ENCODE assay signal across 11 mouse cellular contexts in the genomic region with DNA sequence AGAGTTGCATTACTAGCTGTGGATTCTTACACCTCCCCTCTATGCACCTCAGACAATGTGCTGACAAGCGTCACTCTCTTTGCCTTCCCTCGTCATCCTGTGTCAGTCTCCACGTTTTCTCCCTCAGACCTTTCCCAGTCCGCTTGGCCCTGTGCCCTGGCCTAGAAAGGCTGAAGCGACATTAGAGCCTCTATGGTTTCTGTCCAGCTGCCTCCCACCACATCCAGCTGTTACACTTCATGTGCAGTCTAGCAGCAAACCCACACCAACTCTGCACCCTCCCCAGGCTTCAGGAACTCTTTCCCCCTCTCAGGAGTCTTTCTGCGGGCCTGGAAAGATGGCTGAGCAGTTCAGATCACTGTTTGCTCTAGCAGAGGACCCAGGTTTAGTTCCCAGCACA.
DNase-seq lines count a peak whose midpoint lies in the region; ATAC-seq and TF ChIP-seq lines count a peak whose summit lies in the region.
"Had no signal": no experiment of that assay in that cellular context is flagged by ENCODE, and none has a peak within 500 bp of the region (broad histone marks: within the 10 kb centered on the region; RNA-seq: fewer than 3 reads in every experiment).

No protein-coding gene starts in this region.

- no peaks in the 10 kb centered on the region for H3K27me3 ChIP-seq in lung, postnatal 0 days (replicated peaks; ENCODE audit: insufficient read depth, low read length)
- no peaks in the 10 kb centered on the region for H3K27me3 ChIP-seq in midbrain, postnatal 0 days (ENCODE audit: insufficient read depth, low read length)
- H3K27me3 ChIP-seq: CH12.LX; hindbrain, embryonic 15.5 days had no signal

- H3K4me1 ChIP-seq in lung, postnatal 0 days (ENCODE audit: insufficient read depth, low read depth, low read length): peaks cover 5% of the 10 kb centered on the region; the same call in 1 of the 2 replicates
- H3K4me1 ChIP-seq in midbrain, postnatal 0 days (ENCODE audit: insufficient read depth, low read length): peaks cover 7% of the 10 kb centered on the region; the same call in 1 of the 2 replicates

- H3K4me2 ChIP-seq in lung, postnatal 0 days (replicated peaks; ENCODE audit: low read depth, low read length): no peak overlapping the region
- H3K4me2 ChIP-seq in midbrain, postnatal 0 days (ENCODE audit: low read depth, low read length, poor library complexity, severe bottlenecking): no peak overlapping the region
- H3K4me2 ChIP-seq: hindbrain, embryonic 15.5 days had no signal

- no peaks in the 10 kb centered on the region for H3K36me3 ChIP-seq in lung, postnatal 0 days (ENCODE audit: insufficient read depth, low read length)
- no peaks in the 10 kb centered on the region for H3K36me3 ChIP-seq in midbrain, postnatal 0 days (ENCODE audit: insufficient read depth, low read length)
- H3K36me3 ChIP-seq: hindbrain, embryonic 15.5 days had no signal

- TF ChIP-seq CTCF in lung, postnatal 0 days (IDR thresholded peaks at IDR 0.05): no peak
- no peak for TF ChIP-seq CTCF in midbrain, postnatal 0 days (IDR thresholded peaks at IDR 0.05)

- no peak overlapping the region for H3K9ac ChIP-seq in lung, postnatal 0 days (replicated peaks; ENCODE audit: low read depth)
- no peak overlapping the region for H3K9ac ChIP-seq in midbrain, postnatal 0 days (replicated peaks; ENCODE audit: low read length, poor library complexity, severe bottlenecking)
- H3K9ac ChIP-seq: hindbrain, embryonic 15.5 days; liver, embryonic 14.5 days had no signal

- H3K9me3 ChIP-seq in lung, postnatal 0 days (ENCODE audit: low read length): no peaks in the 10 kb centered on the region
- H3K9me3 ChIP-seq in midbrain, postnatal 0 days (ENCODE audit: low read length): no peaks in the 10 kb centered on the region
- H3K9me3 ChIP-seq: hindbrain, embryonic 15.5 days had no signal

- no peak overlapping the region for H3K4me3 ChIP-seq in lung, postnatal 0 days (ENCODE audit: low read depth, low read length)
- no peak overlapping the region for H3K4me3 ChIP-seq in midbrain, postnatal 0 days (ENCODE audit: low read depth, low read length)
- H3K4me3 ChIP-seq: hindbrain, embryonic 15.5 days had no signal

- H3K27ac ChIP-seq in lung, postnatal 0 days (ENCODE audit: low read length): no peak overlapping the region
- H3K27ac ChIP-seq in midbrain, postnatal 0 days (ENCODE audit: low read depth, low read length): no peak overlapping the region
- H3K27ac ChIP-seq: hindbrain, embryonic 15.5 days; liver, embryonic 14.5 days had no signal

- intact Hi-C loops in left cerebral cortex, postnatal 4 days (cut with DNase I): no loop called here

- no peak for TF ChIP-seq EP300 in lung, postnatal 0 days (IDR thresholded peaks at IDR 0.05)

- WGBS in lung, postnatal 0 days: 49% methylated on average over 6 of the region's 6 CpGs
- 83% methylated on average over 6 of the region's 6 CpGs for WGBS in midbrain, postnatal 0 days

- ATAC-seq in lung, postnatal 0 days: peak; percentile 82
- no peak for ATAC-seq in midbrain, postnatal 0 days (ENCODE audit: low FRiP score)
- ATAC-seq in frontal cortex, adult (ENCODE audit: low TSS enrichment): no peak

- DNase-seq in left cerebral cortex, postnatal 4 days: peak; percentile 34
- DNase-seq in left cerebral cortex, adult 8-10 months (ENCODE audit: low spot score in 2 of 2): no peak
- DNase-seq in gastrocnemius, adult 8-10 months (ENCODE audit: low spot score in 2 of 2): peak; percentile 30 to 62
- DNase-seq in kidney, adult 11 months: peak; percentile 22
- DNase-seq in lung, postnatal 0 days (ENCODE audit: low spot score): peak; percentile 78
- no peak for DNase-seq in midbrain, postnatal 0 days (ENCODE audit: low spot score)
- DNase-seq in layer of hippocampus, postnatal 36 days: no peak

Comparison
In these comparisons a context has a peak if more than half of its experiments do, and no peak if none do; other contexts are left out.
1. DNase-seq: peak in left cerebral cortex, postnatal 4 days (single experiment), gastrocnemius, adult 8-10 months (2 of 2), kidney, adult 11 months (single experiment) and lung, postnatal 0 days (single experiment); none in left cerebral cortex, adult 8-10 months (0 of 2), midbrain, postnatal 0 days (single experiment) and layer of hippocampus, postnatal 36 days (0 of 2).